Mouse (Mus musculus): ENCODE data around the gene Gm49321. TPM values are rescaled to one million over a fixed set of nuclear protein-coding genes. Genes with fewer than 3 reads are reported as not detected.

Gene Gm49321
- polyA plus RNA-seq, 1 experiment from 2014 or later: 20.9 TPM

DNA sequence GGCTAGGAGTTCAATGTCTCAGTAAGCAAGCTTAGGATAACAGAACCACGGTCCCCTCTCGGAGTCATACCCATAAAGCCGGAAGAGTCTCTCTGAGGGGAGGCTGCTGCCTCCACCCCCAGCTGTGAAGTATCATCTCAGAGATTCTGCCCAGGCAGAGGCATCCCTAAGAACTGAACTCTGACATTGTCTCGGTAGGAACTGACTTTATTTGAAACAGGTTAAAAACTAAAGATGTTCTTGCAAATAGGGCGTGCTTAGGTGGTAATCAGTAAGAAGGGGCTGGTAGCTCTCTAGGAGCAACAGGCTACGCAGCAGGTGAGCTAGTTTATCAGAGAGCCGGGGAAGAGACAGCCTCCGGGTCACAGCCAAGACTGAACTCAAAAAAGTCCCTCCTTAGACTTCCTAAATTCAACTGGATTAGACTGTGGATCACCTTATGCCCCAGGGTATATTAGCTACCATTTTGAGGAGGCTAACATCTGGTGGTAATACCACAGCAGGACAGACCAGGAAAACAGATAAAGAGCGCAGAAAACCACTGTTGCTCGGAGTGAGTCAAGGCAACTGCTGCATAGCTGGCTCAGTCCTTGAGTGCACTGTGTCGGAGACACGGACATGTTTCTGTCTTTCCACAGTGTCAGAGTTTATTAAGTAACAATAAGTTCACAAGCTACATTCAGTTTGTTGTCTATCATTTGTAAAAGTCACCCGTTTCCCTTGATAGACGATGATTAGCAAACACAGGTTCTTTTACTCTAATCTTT, 16.1 kb downstream of the Gm49321 start:
- H3K36me3 ChIP-seq: no peaks in the 10 kb centered on the region
- H3K4me3 ChIP-seq: peak overlapping the region; percentile 32
- H3K9me3 ChIP-seq: no peaks in the 10 kb centered on the region
- peaks cover 12% of the 10 kb centered on the region for H3K27me3 ChIP-seq
- WGBS: 53% methylated on average over 14 of the region's 14 CpGs
- ATAC-seq (ENCODE audit: low FRiP score): no peak
- no peak overlapping the region for H3K27ac ChIP-seq
- peaks cover 19% of the 10 kb centered on the region for H3K4me1 ChIP-seq (replicated peaks)
- peak overlapping the region; percentile 61 for H3K9ac ChIP-seq
- peak overlapping the region; percentile 55 for H3K4me2 ChIP-seq

DNA sequence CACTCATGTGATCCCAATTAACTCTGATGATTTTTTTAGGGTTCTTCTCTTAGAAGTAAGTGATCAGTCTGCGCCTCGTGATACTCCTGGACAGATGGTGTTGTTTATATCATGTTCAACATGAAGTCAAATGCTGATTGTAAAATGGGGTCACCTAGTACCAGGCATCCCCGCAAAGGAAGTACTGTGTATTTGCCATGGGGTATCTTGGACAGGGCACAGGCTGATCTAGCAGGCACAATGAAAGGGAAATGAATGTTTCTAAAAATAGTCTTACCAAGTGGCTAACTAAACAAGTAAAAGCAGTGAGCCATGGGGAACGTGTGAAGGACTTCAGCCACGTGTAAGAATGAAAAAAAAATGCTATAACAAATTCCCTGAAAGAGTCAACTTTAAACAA, 17.3 kb downstream of the Gm49321 start:
- no peaks in the 10 kb centered on the region for H3K36me3 ChIP-seq
- peaks cover 8% of the 10 kb centered on the region; the same call in 1 of the 2 replicates for H3K27me3 ChIP-seq
- H3K4me2 ChIP-seq: no peak overlapping the region
- no peak overlapping the region for H3K27ac ChIP-seq
- H3K9me3 ChIP-seq: no peaks in the 10 kb centered on the region
- ATAC-seq (ENCODE audit: low FRiP score): no peak
- no peak overlapping the region for H3K4me3 ChIP-seq
- peaks cover 12% of the 10 kb centered on the region for H3K4me1 ChIP-seq (replicated peaks)
- H3K9ac ChIP-seq: no peak overlapping the region
- 83% methylated on average over 5 of the region's 5 CpGs for WGBS

DNA sequence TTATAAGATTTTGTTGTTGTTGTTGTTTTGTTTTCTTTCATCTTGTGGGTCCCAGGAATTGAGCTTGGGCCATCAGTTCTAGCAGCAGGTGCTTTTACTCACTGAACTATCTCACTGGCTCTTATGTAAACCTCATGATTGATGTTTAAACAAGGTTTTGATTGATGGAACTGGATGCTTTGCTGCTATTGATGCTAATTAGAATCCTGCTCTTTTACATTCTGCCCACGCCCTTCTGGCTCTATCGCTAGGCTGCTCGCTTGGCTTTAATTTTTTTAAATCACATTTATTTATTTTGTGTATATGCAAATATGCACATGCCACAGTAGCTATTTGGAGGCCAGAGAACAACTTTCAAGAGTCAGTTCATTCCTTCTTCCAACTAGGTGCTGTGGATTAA, 20.2 kb downstream of the Gm49321 start:
- no peak for ATAC-seq (ENCODE audit: low FRiP score)
- Histone ChIP-seq H3K27me3 (peaks cover 8% of the 10 kb centered on the region; the same call in 1 of the 2 replicates), H3K4me1 (replicated peaks) (peaks cover 11% of the 10 kb centered on the region), H3K9ac (no peak overlapping the region), H3K27ac (no peak overlapping the region), H3K9me3 (no peaks in the 10 kb centered on the region), H3K4me2 (no peak overlapping the region), H3K4me3 (no peak overlapping the region), H3K36me3 (no peaks in the 10 kb centered on the region)
- WGBS: 82% methylated on average over 3 of the region's 3 CpGs

- H3K9ac ChIP-seq: no peak overlapping the region
- no peak for ATAC-seq (ENCODE audit: low FRiP score)
- no peak overlapping the region for H3K4me2 ChIP-seq
- no peak overlapping the region for H3K4me3 ChIP-seq
- no peaks in the 10 kb centered on the region for H3K9me3 ChIP-seq
- no peak overlapping the region for H3K27ac ChIP-seq
- WGBS: 89% methylated on average over 2 of the region's 2 CpGs
- no peaks in the 10 kb centered on the region for H3K36me3 ChIP-seq
- H3K27me3 ChIP-seq: peaks cover 5% of the 10 kb centered on the region; the same call in 1 of the 2 replicates
- H3K4me1 ChIP-seq (replicated peaks): peaks cover under 1% of the 10 kb centered on the region; the same call in 1 of the 2 replicates
Measured at GRCm38 (mm10) chr12:73958830-73959229, 21.4 kb downstream of the Gm49321 start.

DNA sequence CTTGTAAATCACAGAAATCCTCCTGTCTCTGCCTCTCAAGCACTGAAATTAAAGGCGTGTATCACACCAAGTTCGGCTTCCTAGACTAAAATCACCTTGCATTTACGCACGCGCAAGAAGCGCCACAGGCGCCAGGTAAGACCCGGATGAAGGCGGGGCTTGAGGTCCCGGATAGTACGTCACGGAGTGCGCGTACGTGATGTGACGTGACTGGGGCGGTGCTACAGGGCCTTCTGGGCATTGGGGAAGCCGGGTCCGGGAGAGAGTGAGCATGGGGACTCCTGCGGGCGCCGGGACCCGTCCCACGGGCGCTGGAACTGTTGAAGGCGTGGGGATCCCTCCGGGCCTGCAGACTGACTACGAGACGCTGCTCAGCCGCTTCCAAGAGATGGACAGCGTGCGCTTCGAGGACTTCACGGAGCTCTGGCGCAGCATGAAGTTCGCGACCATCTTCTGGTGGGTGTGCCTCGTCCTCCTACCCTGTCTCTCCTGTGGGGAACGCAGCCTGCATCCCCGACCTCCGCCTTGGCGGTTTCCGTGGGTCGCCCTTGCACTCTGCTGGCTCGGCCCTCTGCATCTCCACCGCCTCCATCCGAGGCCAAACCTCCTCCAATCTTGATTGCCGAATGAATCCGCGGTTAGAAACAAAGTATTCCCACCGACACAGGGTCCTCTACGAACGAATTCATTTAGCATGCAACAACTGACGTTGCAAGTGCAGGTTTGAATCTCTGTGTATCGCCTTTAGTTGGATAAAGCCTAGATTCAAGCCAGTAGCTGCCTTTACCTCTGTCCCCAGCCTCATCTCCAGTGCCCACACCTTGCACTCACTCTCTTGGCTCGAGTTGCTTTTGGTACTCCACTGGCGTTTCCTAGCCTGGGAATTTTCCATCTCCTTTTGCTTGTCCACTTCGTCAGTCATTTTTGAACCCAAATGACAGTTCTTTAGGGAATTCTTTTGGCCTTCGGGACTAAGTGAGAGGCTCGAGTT, 27.1 kb downstream of the Gm49321 start, which contains the start of gene Snapc1:
Gene Snapc1 (plus strand): TSS at position 191 of the 991 bp plus-strand sequence.
- peak; percentile 99 for ATAC-seq (ENCODE audit: low FRiP score)
- Histone ChIP-seq H3K9ac (peak within 1 kb of the TSS; percentile 89), H3K4me3 (peak within 1 kb of the TSS; percentile 87), H3K4me1 (replicated peaks) (peaks cover 18% of the 10 kb centered on the region), H3K27me3 (no peaks in the 10 kb centered on the region), H3K9me3 (no peaks in the 10 kb centered on the region), H3K4me2 (peak within 1 kb of the TSS; percentile 87), H3K36me3 (peaks cover 20% of the 10 kb centered on the region), H3K27ac (peak within 1 kb of the TSS; percentile 87)
- WGBS: 1% methylated on average over 60 of the region's 60 CpGs

- no peak for ATAC-seq (ENCODE audit: low FRiP score)
- H3K4me1 ChIP-seq (replicated peaks): peaks cover 18% of the 10 kb centered on the region
- H3K27me3 ChIP-seq: no peaks in the 10 kb centered on the region
- H3K9me3 ChIP-seq: 0 out of 2 replicates have a peak, but pooled peaks cover 7% of the 10 kb centered on the region
- 99% methylated on average over 8 of the region's 8 CpGs for WGBS
- no peak overlapping the region for H3K9ac ChIP-seq
- H3K4me3 ChIP-seq: no peak overlapping the region
- H3K27ac ChIP-seq: no peak overlapping the region
- no peak overlapping the region for H3K4me2 ChIP-seq
- peaks cover 58% of the 10 kb centered on the region for H3K36me3 ChIP-seq
Measured at GRCm38 (mm10) chr12:73969142-73969541, 31.7 kb downstream of the Gm49321 start.

- ATAC-seq (ENCODE audit: low FRiP score): no peak
- H3K36me3 ChIP-seq: peaks cover 87% of the 10 kb centered on the region
- WGBS: 95% methylated on average over 6 of the region's 6 CpGs
Measured at GRCm38 (mm10) chr12:73974584-73974983, 37.1 kb downstream of the Gm49321 start.

GRCm38 (mm10) chr12:73978144-73978543, 40.7 kb downstream of the Gm49321 start:
- H3K36me3 ChIP-seq: peaks cover 78% of the 10 kb centered on the region
- 88% methylated on average over 3 of the region's 3 CpGs for WGBS
- no peaks in the 10 kb centered on the region for H3K9me3 ChIP-seq
- peaks cover 3% of the 10 kb centered on the region; the same call in 1 of the 2 replicates for H3K4me1 ChIP-seq (replicated peaks)
- ATAC-seq (ENCODE audit: low FRiP score): no peak
- no peak overlapping the region for H3K27ac ChIP-seq
- no peak overlapping the region for H3K4me3 ChIP-seq
- no peak overlapping the region for H3K4me2 ChIP-seq
- H3K9ac ChIP-seq: no peak overlapping the region
- no peaks in the 10 kb centered on the region for H3K27me3 ChIP-seq

More at GRCm38 (mm10) chr12:73974584-73974983, 37.1 kb downstream of the Gm49321 start:
- no peak overlapping the region for H3K4me3 ChIP-seq
- no peak overlapping the region for H3K27ac ChIP-seq
- H3K27me3 ChIP-seq: no peaks in the 10 kb centered on the region
- H3K4me2 ChIP-seq: no peak overlapping the region
- no peaks in the 10 kb centered on the region for H3K4me1 ChIP-seq (replicated peaks)
- 0 out of 2 replicates have a peak, but pooled peaks cover 7% of the 10 kb centered on the region for H3K9me3 ChIP-seq
- H3K9ac ChIP-seq: no peak overlapping the region

DNA sequence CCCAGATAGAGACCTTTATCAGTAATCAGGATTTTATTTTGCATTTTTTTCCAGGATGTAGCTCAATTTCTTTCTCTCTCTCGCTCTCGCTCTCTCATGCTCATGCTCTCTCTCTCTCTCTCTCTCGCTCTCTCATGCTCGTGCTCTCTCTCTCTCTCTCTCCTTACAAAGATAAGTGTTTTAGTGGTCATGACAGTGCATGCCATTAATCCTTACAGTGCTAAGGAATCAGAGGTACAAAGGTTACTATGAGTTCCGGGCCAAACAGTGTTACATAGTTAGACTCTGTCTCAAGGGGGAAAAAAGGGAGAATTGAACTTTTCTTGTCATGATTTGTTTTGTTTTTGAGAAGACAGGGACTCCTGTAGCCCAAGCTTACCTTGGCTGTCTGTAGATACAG, 42.2 kb downstream of the Gm49321 start:
- WGBS: 92% methylated on average over 5 of the region's 5 CpGs

GRCm38 (mm10) chr12:73982533-73982932, 45.1 kb downstream of the Gm49321 start:
- no peaks in the 10 kb centered on the region for H3K9me3 ChIP-seq
- H3K36me3 ChIP-seq: peaks cover 76% of the 10 kb centered on the region
- H3K4me2 ChIP-seq: no peak overlapping the region
- H3K4me1 ChIP-seq (replicated peaks): peaks cover 4% of the 10 kb centered on the region; the same call in 1 of the 2 replicates
- no peak overlapping the region for H3K27ac ChIP-seq
- peak; percentile 88 for ATAC-seq (ENCODE audit: low FRiP score)
- H3K27me3 ChIP-seq: no peaks in the 10 kb centered on the region
- 68% methylated on average over 14 of the region's 14 CpGs for WGBS
- no peak overlapping the region for H3K4me3 ChIP-seq
- no peak overlapping the region for H3K9ac ChIP-seq

More for the DNA sequence above, 42.2 kb downstream of the Gm49321 start:
- Histone ChIP-seq H3K9ac (no peak overlapping the region), H3K36me3 (peaks cover 79% of the 10 kb centered on the region), H3K9me3 (no peaks in the 10 kb centered on the region), H3K27me3 (no peaks in the 10 kb centered on the region), H3K4me2 (no peak overlapping the region), H3K27ac (no peak overlapping the region), H3K4me1 (replicated peaks) (peaks cover 3% of the 10 kb centered on the region; the same call in 1 of the 2 replicates), H3K4me3 (no peak overlapping the region)
- ATAC-seq (ENCODE audit: low FRiP score): no peak

DNA sequence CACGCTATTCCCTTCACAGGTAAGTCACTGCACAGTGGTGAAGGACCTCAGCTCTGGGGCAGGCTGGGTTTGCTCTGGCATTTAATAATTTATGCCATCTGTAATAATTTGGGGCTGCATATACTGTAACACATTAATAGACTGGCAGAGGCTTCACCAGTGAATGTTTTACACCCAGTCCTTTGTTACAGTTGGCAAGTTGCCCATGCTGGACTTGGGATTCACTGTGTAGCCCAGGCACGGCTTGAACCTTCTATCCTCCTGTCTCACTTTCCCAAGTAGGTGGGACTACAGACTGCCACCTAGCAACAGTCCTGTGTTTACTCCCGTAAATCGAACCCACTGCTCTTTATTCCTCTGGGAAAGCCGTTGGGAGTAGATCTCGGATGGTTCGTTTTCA, 48.8 kb downstream of the Gm49321 start:
- Histone ChIP-seq H3K9me3 (no peaks in the 10 kb centered on the region), H3K4me3 (no peak overlapping the region), H3K4me1 (replicated peaks) (peaks cover 7% of the 10 kb centered on the region; the same call in 1 of the 2 replicates), H3K27me3 (no peaks in the 10 kb centered on the region), H3K9ac (no peak overlapping the region), H3K4me2 (no peak overlapping the region), H3K27ac (no peak overlapping the region), H3K36me3 (peaks cover 46% of the 10 kb centered on the region)
- ATAC-seq (ENCODE audit: low FRiP score): no peak
- 82% methylated on average over 7 of the region's 7 CpGs for WGBS

Data from hindbrain, embryonic 13.5 days (tissue).